Mouse (Mus musculus): ENCODE results near the gene Cox7b2. TPM values are rescaled to one million over a fixed set of nuclear protein-coding genes. Genes with fewer than 3 reads are reported as not detected.
"Not testable (repeated sequence)": the region's sequence is repeated elsewhere in the genome, so short reads cannot be mapped to it uniquely, and the experiment has no call there.

Cox7b2 gene
- 0.34 TPM in 1 of 2 replicates, not detected in the other for polyA plus RNA-seq (2015; fragmentation: Nextera tagmentation; extraction: Ambion mirVana)

GRCm38 (mm10) chr5:71548079-71548478, at the start of gene Cox7b2:
TSS of gene Cox7b2 (minus strand) at chr5:71548205.
- H3K27ac ChIP-seq (replicated peaks): no peak within 1 kb of the TSS
- no peak within 1 kb of the TSS for H3K4me3 ChIP-seq (replicated peaks)
- no peaks in the 10 kb centered on the region for H3K36me3 ChIP-seq
- no peak within 1 kb of the TSS for H3K9ac ChIP-seq
- no peak within 1 kb of the TSS for H3K4me2 ChIP-seq (replicated peaks)
- H3K27me3 ChIP-seq: no peaks in the 10 kb centered on the region
- no peaks in the 10 kb centered on the region for H3K4me1 ChIP-seq
- 93% methylated on average over 10 of the region's 10 CpGs for WGBS
- ATAC-seq (ENCODE audit: insufficient number of reproducible peaks, low FRiP score, low TSS enrichment, low read depth): no peak
- no peaks in the 10 kb centered on the region for H3K9me3 ChIP-seq (replicated peaks)

GRCm38 (mm10) chr5:71595321-71595720, 47.3 kb upstream of the Cox7b2 start:
- no peak overlapping the region for H3K4me2 ChIP-seq (replicated peaks)
- no peaks in the 10 kb centered on the region for H3K27me3 ChIP-seq
- H3K9me3 ChIP-seq (replicated peaks): no peaks in the 10 kb centered on the region
- no peaks in the 10 kb centered on the region for H3K36me3 ChIP-seq
- ATAC-seq (ENCODE audit: insufficient number of reproducible peaks, low FRiP score, low TSS enrichment, low read depth): no peak
- 83% methylated on average over 2 of the region's 2 CpGs for WGBS
- H3K4me1 ChIP-seq: no peaks in the 10 kb centered on the region
- no peak overlapping the region for H3K4me3 ChIP-seq (replicated peaks)
- no peak overlapping the region for H3K9ac ChIP-seq
- no peak overlapping the region for H3K27ac ChIP-seq (replicated peaks)

GRCm38 (mm10) chr5:71593745-71594255, 45.8 kb upstream of the Cox7b2 start:
- Histone ChIP-seq H3K9me3 (replicated peaks) (no peaks in the 10 kb centered on the region), H3K36me3 (no peaks in the 10 kb centered on the region), H3K4me2 (replicated peaks) (no peak overlapping the region), H3K27ac (replicated peaks) (no peak overlapping the region), H3K4me3 (replicated peaks) (no peak overlapping the region), H3K4me1 (no peaks in the 10 kb centered on the region), H3K9ac (no peak overlapping the region), H3K27me3 (no peaks in the 10 kb centered on the region)
- 84% methylated on average over 2 of the region's 2 CpGs for WGBS
- no peak for ATAC-seq (ENCODE audit: insufficient number of reproducible peaks, low FRiP score, low TSS enrichment, low read depth)

DNA sequence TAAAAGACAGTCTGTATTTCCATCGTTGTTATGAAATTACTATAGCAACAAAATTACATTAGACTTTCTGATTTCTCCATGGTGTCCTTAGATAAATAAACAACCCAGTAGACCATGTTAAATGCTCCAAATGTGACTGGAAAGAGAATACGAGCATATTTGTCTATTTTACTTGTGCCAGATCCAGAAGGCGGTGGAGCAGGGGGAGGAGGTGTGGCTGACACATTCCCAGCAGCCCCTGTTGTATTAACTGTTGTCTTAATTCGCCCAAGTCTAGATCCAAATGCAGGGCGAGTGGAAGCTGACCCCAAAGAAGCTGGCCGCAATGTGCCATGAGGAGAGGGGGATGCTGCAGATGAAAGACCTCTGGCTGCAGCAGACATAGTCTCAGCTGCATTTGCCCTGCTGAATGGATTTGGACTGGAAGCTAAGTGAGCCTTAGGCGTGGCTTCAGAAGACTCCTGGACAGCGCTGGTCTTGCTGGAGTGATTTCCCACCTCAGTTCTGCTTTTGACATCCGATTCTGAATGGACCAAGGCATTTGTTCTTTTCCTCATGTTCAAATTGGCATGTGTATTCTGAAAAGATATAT, 23.7 kb upstream of the Cox7b2 start:
- no peak overlapping the region for H3K4me2 ChIP-seq (replicated peaks)
- no peak overlapping the region for H3K27ac ChIP-seq (replicated peaks)
- H3K9me3 ChIP-seq (replicated peaks): no peaks in the 10 kb centered on the region
- H3K4me1 ChIP-seq: no peaks in the 10 kb centered on the region
- no peaks in the 10 kb centered on the region for H3K36me3 ChIP-seq
- ATAC-seq (ENCODE audit: insufficient number of reproducible peaks, low FRiP score, low TSS enrichment, low read depth): no peak
- H3K9ac ChIP-seq: no peak overlapping the region
- no peaks in the 10 kb centered on the region for H3K27me3 ChIP-seq
- H3K4me3 ChIP-seq (replicated peaks): no peak overlapping the region
- WGBS: 78% methylated on average over 9 of the region's 9 CpGs

GRCm38 (mm10) chr5:71545554-71545953, 2.5 kb downstream of the Cox7b2 start:
- H3K27me3 ChIP-seq: no peaks in the 10 kb centered on the region
- no peaks in the 10 kb centered on the region for H3K36me3 ChIP-seq
- no peaks in the 10 kb centered on the region for H3K4me1 ChIP-seq
- H3K9ac ChIP-seq: no peak overlapping the region
- H3K4me3 ChIP-seq (replicated peaks): no peak overlapping the region
- ATAC-seq (ENCODE audit: insufficient number of reproducible peaks, low FRiP score, low TSS enrichment, low read depth): no peak
- no peak overlapping the region for H3K27ac ChIP-seq (replicated peaks)
- H3K9me3 ChIP-seq (replicated peaks): no peaks in the 10 kb centered on the region
- no peak overlapping the region for H3K4me2 ChIP-seq (replicated peaks)

- H3K9ac ChIP-seq; H3K9me3 ChIP-seq (replicated peaks); H3K4me1 ChIP-seq; H3K4me2 ChIP-seq (replicated peaks); H3K36me3 ChIP-seq; H3K27ac ChIP-seq (replicated peaks); ATAC-seq (ENCODE audit: insufficient number of reproducible peaks, low FRiP score, low TSS enrichment, low read depth); H3K4me3 ChIP-seq (replicated peaks); H3K27me3 ChIP-seq: not testable (repeated sequence)
- WGBS: 65% methylated on average over 10 of the region's 15 CpGs
These were observed 22.5 kb downstream of the Cox7b2 start for GRCm38 (mm10) chr5:71525486-71525885.

- Histone ChIP-seq H3K9ac (no peak overlapping the region), H3K27me3 (no peaks in the 10 kb centered on the region), H3K4me1 (no peaks in the 10 kb centered on the region), H3K4me3 (replicated peaks) (no peak overlapping the region), H3K4me2 (replicated peaks) (no peak overlapping the region), H3K36me3 (no peaks in the 10 kb centered on the region), H3K9me3 (replicated peaks) (no peaks in the 10 kb centered on the region), H3K27ac (replicated peaks) (no peak overlapping the region)
- WGBS: 10% methylated on average over 6 of the region's 6 CpGs
- no peak for ATAC-seq (ENCODE audit: insufficient number of reproducible peaks, low FRiP score, low TSS enrichment, low read depth)
These were observed 45.8 kb downstream of the Cox7b2 start for GRCm38 (mm10) chr5:71502058-71502678.

DNA sequence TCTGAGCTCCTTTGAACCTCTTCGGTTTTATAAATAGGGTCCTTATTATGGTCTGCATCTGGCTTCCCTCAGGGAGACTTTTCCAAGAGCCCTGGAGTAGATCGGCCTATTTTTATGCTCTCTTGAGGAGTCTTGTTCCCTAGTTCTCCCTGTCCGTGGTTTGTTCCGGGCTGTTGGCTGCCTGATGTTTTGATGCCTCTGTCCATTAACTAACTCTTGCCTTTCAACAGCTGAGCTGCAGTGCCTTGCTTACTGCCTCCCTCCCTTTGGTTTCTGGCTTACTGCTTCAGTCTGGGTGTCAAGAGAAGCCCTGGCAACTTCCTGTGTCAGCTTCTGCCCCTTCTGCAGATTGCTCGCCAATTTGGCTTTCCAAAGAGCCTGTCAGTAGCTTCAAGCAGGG, 52.4 kb downstream of the Cox7b2 start:
- WGBS: 28% methylated on average over 5 of the region's 5 CpGs
- Histone ChIP-seq H3K9me3 (replicated peaks) (no peaks in the 10 kb centered on the region), H3K36me3 (no peaks in the 10 kb centered on the region), H3K9ac (no peak overlapping the region), H3K4me3 (replicated peaks) (no peak overlapping the region), H3K27me3 (no peaks in the 10 kb centered on the region), H3K4me2 (replicated peaks) (no peak overlapping the region), H3K27ac (replicated peaks) (no peak overlapping the region), H3K4me1 (no peaks in the 10 kb centered on the region)
- no peak for ATAC-seq (ENCODE audit: insufficient number of reproducible peaks, low FRiP score, low TSS enrichment, low read depth)

GRCm38 (mm10) chr5:71456957-71457356, 91.0 kb downstream of the Cox7b2 start:
- Histone ChIP-seq H3K4me3 (replicated peaks) (no peak overlapping the region), H3K9ac (no peak overlapping the region), H3K27me3 (no peaks in the 10 kb centered on the region), H3K27ac (replicated peaks) (no peak overlapping the region), H3K36me3 (no peaks in the 10 kb centered on the region), H3K4me2 (replicated peaks) (no peak overlapping the region), H3K4me1 (no peaks in the 10 kb centered on the region), H3K9me3 (replicated peaks) (no peaks in the 10 kb centered on the region)
- ATAC-seq (ENCODE audit: insufficient number of reproducible peaks, low FRiP score, low TSS enrichment, low read depth): no peak
- WGBS: 47% methylated on average over 3 of the region's 3 CpGs

- no peak for ATAC-seq (ENCODE audit: insufficient number of reproducible peaks, low FRiP score, low TSS enrichment, low read depth)
- 64% methylated on average over 6 of the region's 6 CpGs for WGBS
- H3K4me2 ChIP-seq (replicated peaks): no peak overlapping the region
These were observed 107.8 kb downstream of the Cox7b2 start for GRCm38 (mm10) chr5:71440174-71440573.

More at GRCm38 (mm10) chr5:71440174-71440573, 107.8 kb downstream of the Cox7b2 start:
- no peaks in the 10 kb centered on the region for H3K4me1 ChIP-seq
- H3K27ac ChIP-seq (replicated peaks): no peak overlapping the region
- H3K4me3 ChIP-seq (replicated peaks): no peak overlapping the region
- H3K9me3 ChIP-seq (replicated peaks): no peaks in the 10 kb centered on the region
- H3K36me3 ChIP-seq: no peaks in the 10 kb centered on the region
- H3K9ac ChIP-seq: no peak overlapping the region
- no peaks in the 10 kb centered on the region for H3K27me3 ChIP-seq
